Mouse (Mus musculus) urinary bladder, adult 18-20 months (tissue): ENCODE data around the gene Il20.

ENCODE experiments used
- DNase-seq, 2 experiments: peaks; one replicate each; pipeline ENCODE4 v3.0.0; 2022; ENCODE audit warnings: low spot score in 2 of 2, mixed read lengths in 2 of 2

The Il20 gene

DNA sequence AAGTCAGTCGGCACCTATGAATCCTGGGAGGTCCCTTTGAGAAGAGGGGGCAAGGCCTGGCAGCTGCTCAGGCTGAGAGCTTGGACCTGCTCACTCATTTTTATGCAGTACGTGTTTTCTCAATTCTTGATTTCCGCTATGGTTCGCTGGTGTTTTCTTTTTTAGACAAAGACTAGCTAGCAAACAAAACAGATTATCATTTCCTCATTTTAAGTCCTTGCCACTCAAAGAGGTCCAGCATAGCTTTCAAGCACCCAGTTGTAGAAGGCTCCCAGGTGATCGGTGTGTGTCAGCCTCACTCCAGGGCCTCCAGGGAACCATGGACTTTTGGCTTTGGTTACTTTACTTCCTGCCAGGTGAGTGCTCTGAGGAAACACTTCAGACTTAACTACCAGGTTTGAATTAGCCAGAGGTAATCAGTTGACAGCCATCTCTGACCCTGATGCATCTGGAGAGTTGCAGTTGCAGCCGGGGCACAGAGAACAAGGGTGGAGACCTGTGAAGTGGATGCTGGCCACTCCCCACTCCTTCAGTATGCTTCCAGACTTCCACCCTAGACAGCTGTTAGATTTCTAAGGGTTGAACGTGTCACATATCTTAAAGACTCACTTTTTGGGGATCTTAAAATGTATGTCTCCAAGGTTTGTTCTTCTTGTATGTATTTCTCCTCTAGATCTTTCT, 45.6 kb downstream of the Il20 start, which contains the start of gene Fcmr:
Gene Fcmr (plus strand): TSS at position 129 of the 681 bp plus-strand sequence.
- DNase-seq: no peak

- DNase-seq: no peak
Measured at GRCm38 (mm10) chr1:130864741-130865140, 46.5 kb downstream of the Il20 start.

DNA sequence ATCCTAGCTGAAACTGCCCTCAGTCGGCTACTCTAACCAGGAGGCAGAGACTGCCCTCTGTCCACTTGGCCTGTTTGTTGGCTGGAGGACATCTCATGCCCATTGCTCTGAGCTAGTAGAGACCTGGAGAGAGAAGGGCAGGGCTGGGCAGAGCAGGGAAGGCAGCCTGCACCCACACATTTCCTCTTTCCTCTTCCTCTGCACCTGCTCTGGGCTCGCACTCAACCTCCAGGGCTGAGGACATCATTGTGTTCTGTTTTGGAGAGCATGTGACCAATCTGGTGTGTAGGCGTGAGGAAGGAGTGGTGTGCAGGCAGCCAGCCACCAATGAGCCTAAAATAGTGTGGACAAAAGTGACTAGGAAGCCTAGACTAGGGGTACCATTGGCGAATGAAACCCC, 47.0 kb downstream of the Il20 start:
- no peak for DNase-seq

- DNase-seq: no peak
Measured at GRCm38 (mm10) chr1:130857456-130857855, 53.8 kb downstream of the Il20 start.
